Mouse (Mus musculus) stomach, postnatal 0 days (tissue): ENCODE measurements around the gene Gm45837. TPM values are rescaled to one million over a fixed set of nuclear protein-coding genes. Genes with fewer than 3 reads are reported as not detected.

Source experiments
- ATAC-seq: fragments of 200-750 bp; cut with Nextera tagmentation; 2 replicates; pipeline ENCODE4 v1.8.0; 2017; ENCODE audit not compliant: low FRiP score, low TSS enrichment
- DNase-seq: peaks from one replicate; pipeline ENCODE4 v3.0.0-alpha.2; 2016; ENCODE audit warnings: low spot score
- H3K27ac ChIP-seq: fragments of 300-500 bp; sonication (generic); replicated peaks from 2 replicates; pipeline ENCODE4 v1.5.1; 2014; ENCODE audit warnings: mild to moderate bottlenecking, control low read depth
- H3K27me3 ChIP-seq: fragments of 300-500 bp; sonication (generic); 2 replicates; pipeline ENCODE4 v1.6.1; 2014; ENCODE audit warnings: low read length; ENCODE audit not compliant: control insufficient read depth, insufficient read depth
- H3K36me3 ChIP-seq: fragments of 300-500 bp; sonication (generic); 2 replicates; pipeline ENCODE4 v1.6.1; 2014; ENCODE audit warnings: low read length, mixed read lengths; ENCODE audit not compliant: control insufficient read depth, insufficient read depth
- H3K4me1 ChIP-seq: fragments of 300-500 bp; sonication (generic); replicated peaks from 2 replicates; pipeline ENCODE4 v1.6.1; 2014; ENCODE audit warnings: antibody characterized with exemption; ENCODE audit not compliant: control insufficient read depth, insufficient read depth
- H3K4me2 ChIP-seq: fragments of 300-500 bp; sonication (generic); replicated peaks from 2 replicates; pipeline ENCODE4 v1.6.1; 2014; ENCODE audit warnings: low read depth, mild to moderate bottlenecking, control low read depth, moderate library complexity
- H3K4me3 ChIP-seq: fragments of 300-500 bp; sonication (generic); 2 replicates; pipeline ENCODE4 v1.5.1; 2014; ENCODE audit warnings: low read depth, low read length, control low read depth
- H3K9ac ChIP-seq: fragments of 300-500 bp; sonication (generic); 2 replicates; pipeline ENCODE4 v1.6.1; 2014; ENCODE audit warnings: mild to moderate bottlenecking, low read length, control low read depth, mixed read lengths
- H3K9me3 ChIP-seq: fragments of 300-500 bp; sonication (generic); 2 replicates; pipeline ENCODE4 v1.6.1; 2016; ENCODE audit warnings: low read length; ENCODE audit not compliant: control insufficient read depth
- CTCF ChIP-seq: IDR thresholded peaks from 2 replicates; pipeline ENCODE4 v1.5.1; 2016; ENCODE audit warnings: antibody characterized with exemption, low read depth, mild to moderate bottlenecking, moderate library complexity
- EP300 ChIP-seq: optimal IDR thresholded peaks from 2 replicates; pipeline ENCODE3; 2016; ENCODE audit warnings: antibody characterized with exemption
- WGBS: fragments of 180-500 bp; shearing (Covaris S2); extraction: QIAGEN DNeasy Blood & Tissue Kit; methylation state at CpG from one replicate; pipeline ENCODE4 v1.1.7; 2014; 5-methylcytosine and 5-hydroxymethylcytosine counted together
- polyA plus RNA-seq: library from polyadenylated mRNA; unstranded; fragments of >200 nt; fragmentation: Nextera tagmentation; extraction: Ambion mirVana; gene quantifications from 2 replicates; pipeline ENCODE4 v1.2.1, GENCODE M21; 2015

Gm45837 gene
- polyA plus RNA-seq, 1 experiment from 2014 or later, result 0.24 TPM

DNA sequence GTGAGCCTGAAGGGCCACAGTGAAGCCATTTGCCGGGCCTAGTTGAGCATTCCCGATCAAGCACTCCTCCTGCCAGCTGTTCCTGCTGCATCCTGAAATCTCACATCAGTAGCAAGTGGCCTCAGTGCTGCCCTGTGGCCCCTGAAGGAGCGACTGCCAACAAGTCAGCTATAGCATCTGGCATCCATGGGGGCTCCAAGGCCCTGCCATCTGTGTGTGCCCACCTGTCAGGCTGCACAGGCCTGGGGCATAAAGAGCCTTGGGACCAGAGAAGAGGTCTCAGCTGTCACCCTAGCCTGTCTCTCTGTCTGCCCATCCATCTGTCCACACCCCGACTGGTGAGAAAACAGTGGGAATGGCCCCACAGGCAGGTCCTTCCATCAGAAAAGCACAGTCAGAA, 54.2 kb downstream of the Gm45837 start:
- ATAC-seq, result no peak
- Histone ChIP-seq H3K9ac (no peak overlapping the region), H3K4me3 (no peak overlapping the region), H3K9me3 (no peaks in the 10 kb centered on the region), H3K27me3 (no peaks in the 10 kb centered on the region), H3K27ac (peak overlapping the region; percentile 35; the same call in 1 of the 2 replicates), H3K4me2 (no peak overlapping the region), H3K36me3 (no peaks in the 10 kb centered on the region), H3K4me1 (0 out of 2 replicates have a peak, but pooled peaks cover 6% of the 10 kb centered on the region)
- TF ChIP-seq EP300 (no peak), CTCF (no peak)
- DNase-seq, result no peak
- WGBS, result 64% methylated on average over 4 of the region's 4 CpGs

- Histone ChIP-seq H3K4me3 (no peak overlapping the region), H3K9ac (no peak overlapping the region), H3K9me3 (no peaks in the 10 kb centered on the region), H3K27me3 (no peaks in the 10 kb centered on the region), H3K36me3 (no peaks in the 10 kb centered on the region), H3K4me2 (no peak overlapping the region), H3K27ac (peak overlapping the region; percentile 35; the same call in 1 of the 2 replicates), H3K4me1 (0 out of 2 replicates have a peak, but pooled peaks cover 6% of the 10 kb centered on the region)
- TF ChIP-seq EP300, result no peak
- TF ChIP-seq CTCF, result no peak
- DNase-seq, result peak; percentile 31
- WGBS, result 14% methylated on average over 12 of the region's 14 CpGs
- peak; percentile 56; the same call in 1 of the 2 replicates for ATAC-seq
Observed at GRCm38 (mm10) chr7:101465392-101465791, 54.7 kb downstream of the Gm45837 start.

DNA sequence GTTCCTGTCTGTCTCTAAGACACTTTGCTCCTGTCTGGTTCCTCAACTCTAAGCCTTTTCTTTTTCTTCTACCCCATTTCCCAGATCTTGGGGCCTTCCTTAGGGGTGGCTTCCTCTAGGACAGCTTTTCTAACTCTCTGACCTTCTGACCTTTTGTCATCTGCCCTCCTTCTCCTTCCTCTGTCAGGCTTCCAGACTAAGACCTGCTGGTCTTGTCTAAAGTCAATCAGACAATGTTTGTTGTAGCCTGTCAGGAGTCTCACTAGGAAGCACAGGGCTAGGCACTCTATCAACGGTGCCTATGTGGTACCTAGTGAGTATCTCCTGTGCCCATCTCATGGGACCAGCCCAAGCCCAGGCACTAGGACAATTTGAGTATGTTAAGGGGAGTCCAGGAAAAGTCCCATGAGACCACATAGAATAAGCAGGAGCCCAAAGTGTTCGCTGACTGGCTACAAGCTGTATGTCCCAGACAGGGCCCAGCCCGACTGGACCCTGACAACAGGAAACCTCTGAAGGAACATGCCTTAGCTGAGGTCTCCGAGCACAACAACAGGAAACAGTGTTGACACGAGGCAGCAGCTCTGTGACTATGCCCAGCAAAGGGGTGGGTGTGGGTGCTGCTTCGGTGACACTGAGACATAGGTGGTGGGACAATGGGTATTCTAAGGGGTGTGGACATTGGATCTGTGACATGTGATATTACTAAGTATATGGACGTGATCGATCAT, 55.3 kb downstream of the Gm45837 start:
- Histone ChIP-seq H3K9me3 (no peaks in the 10 kb centered on the region), H3K27me3 (no peaks in the 10 kb centered on the region), H3K27ac (0 out of 2 replicates have a peak overlapping the region, but pooled peaks have one; percentile 1), H3K4me2 (no peak overlapping the region), H3K4me3 (no peak overlapping the region), H3K4me1 (0 out of 2 replicates have a peak, but pooled peaks cover 6% of the 10 kb centered on the region), H3K9ac (no peak overlapping the region), H3K36me3 (no peaks in the 10 kb centered on the region)
- ATAC-seq (peak; percentile 16; the same call in 1 of the 2 replicates), DNase-seq (no peak)
- TF ChIP-seq EP300 (no peak), CTCF (no peak)
- 77% methylated on average over 8 of the region's 8 CpGs for whole genome bisulfite sequencing

GRCm38 (mm10) chr7:101466581-101467081, 55.9 kb downstream of the Gm45837 start:
- Histone ChIP-seq H3K4me3 (no peak overlapping the region), H3K9me3 (no peaks in the 10 kb centered on the region), H3K4me2 (no peak overlapping the region), H3K36me3 (no peaks in the 10 kb centered on the region), H3K27ac (0 out of 2 replicates have a peak overlapping the region, but pooled peaks have one; percentile 8), H3K27me3 (no peaks in the 10 kb centered on the region), H3K4me1 (0 out of 2 replicates have a peak, but pooled peaks cover 6% of the 10 kb centered on the region), H3K9ac (no peak overlapping the region)
- DNase-seq, result no peak
- WGBS, result 83% methylated on average over 6 of the region's 6 CpGs
- TF ChIP-seq EP300 (no peak), CTCF (0 out of 2 replicates have a peak, but pooled peaks have one; percentile 2)
- peak; percentile 55 for ATAC-seq

DNA sequence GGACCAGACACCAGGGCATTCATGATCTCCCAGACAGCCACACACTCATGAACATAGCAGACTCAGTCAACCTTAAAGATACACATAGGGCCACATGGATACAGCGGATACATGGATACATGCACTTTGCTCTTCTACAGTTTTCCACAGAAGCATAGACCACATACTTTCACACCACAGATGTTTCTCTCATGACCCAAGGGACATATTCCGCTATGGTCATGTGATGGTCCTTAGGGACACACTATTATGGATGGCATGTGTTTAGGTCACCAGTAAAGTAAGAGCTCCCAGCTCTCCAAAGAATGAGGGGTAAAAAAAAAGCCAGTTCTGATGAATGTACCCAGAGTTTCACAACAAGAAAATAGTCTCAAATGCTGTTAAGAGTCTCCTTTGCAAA, 60.7 kb downstream of the Gm45837 start:
- no peaks in the 10 kb centered on the region for H3K4me1 ChIP-seq
- no peak for DNase-seq
- H3K36me3 ChIP-seq, result no peaks in the 10 kb centered on the region
- H3K4me2 ChIP-seq, result no peak overlapping the region
- WGBS, result 91% methylated on average over 2 of the region's 2 CpGs
- no peak overlapping the region for H3K9ac ChIP-seq
- no peak overlapping the region for H3K4me3 ChIP-seq
- TF ChIP-seq EP300 (no peak), CTCF (no peak)
- no peaks in the 10 kb centered on the region for H3K27me3 ChIP-seq
- no peaks in the 10 kb centered on the region for H3K9me3 ChIP-seq
- no peak for ATAC-seq
- H3K27ac ChIP-seq, result no peak overlapping the region

- TF ChIP-seq CTCF (no peak), EP300 (no peak)
- 59% methylated on average over 3 of the region's 3 CpGs for WGBS
- no peak overlapping the region for H3K4me2 ChIP-seq
- DNase-seq, result no peak
- no peak overlapping the region for H3K9ac ChIP-seq
- H3K27ac ChIP-seq, result no peak overlapping the region
- no peak overlapping the region for H3K4me3 ChIP-seq
- no peaks in the 10 kb centered on the region for H3K4me1 ChIP-seq
- H3K9me3 ChIP-seq, result no peaks in the 10 kb centered on the region
- no peaks in the 10 kb centered on the region for H3K36me3 ChIP-seq
- ATAC-seq, result no peak
- H3K27me3 ChIP-seq, result no peaks in the 10 kb centered on the region
Observed at GRCm38 (mm10) chr7:101471968-101472480, 61.3 kb downstream of the Gm45837 start.
